8 mouse cellular contexts compared by ENCODE assay signal in genomic region chr11:70699722-70700556, GRCm38 (mm10). TPM values are rescaled to one million over a fixed set of nuclear protein-coding genes. Genes with fewer than 3 reads are reported as not detected.
DNase-seq lines count a peak whose midpoint lies in the region; ATAC-seq lines count a peak whose summit lies in the region.

TSS of gene Inca1 (minus strand) at chr11:70700155.
TSS of gene Kif1c (plus strand) at chr11:70700548.

- ATAC-seq in common myeloid progenitor, adult 5-6 weeks (replicated peaks; ENCODE audit: low read depth, poor library complexity, severe bottlenecking) = peak; percentile 98
- ATAC-seq in megakaryocyte progenitor cell, adult 5-6 weeks (replicated peaks; ENCODE audit: poor library complexity) = peak; percentile 98

- peak; percentile 97 for DNase-seq in ZHBTc4 (ENCODE audit: low read depth, low spot score)
- DNase-seq in gastrocnemius, adult 8-10 months (ENCODE audit: low spot score in 2 of 2) = peak; percentile 91 to 94
- peak; percentile 71 for DNase-seq in hindlimb bud, embryonic 11.5 days (ENCODE audit: extremely low spot score, low read depth, low spot score)
- peak; percentile 78 to 94 for DNase-seq in left cerebral cortex, adult 9 months (ENCODE audit: low spot score in 2 of 2)
- peak; percentile 95 for DNase-seq in right cerebral cortex, postnatal 14 days
- peak; percentile 95 for DNase-seq in urinary bladder, postnatal 36 days (ENCODE audit: low spot score in 2 of 2)

RNA-seq across cellular contexts. Expression of gene Inca1, which starts in this region (rescaled TPM):
- total RNA-seq in common myeloid progenitor, adult 5-6 weeks (2017) = not detected in 2 replicates
- 1 to 10 TPM; 4.1 to 5.6 (median 4.3) TPM for total RNA-seq in gastrocnemius, adult 8-10 months (2022)
- total RNA-seq in megakaryocyte progenitor cell, adult 5-6 weeks (2015) = 0.20 TPM in 1 of 2 replicates, not detected in the other
- total RNA-seq in megakaryocyte progenitor cell, adult 5-6 weeks (2017) = 0.50 TPM in 1 of 2 replicates, not detected in the other

RNA-seq across cellular contexts. Expression of gene Kif1c, which starts in this region (rescaled TPM):
- 4.7 and 8.6 TPM in 2 replicates for total RNA-seq in common myeloid progenitor, adult 5-6 weeks (2017)
- total RNA-seq in gastrocnemius, adult 8-10 months (2022) = 100 to 1,000 TPM; 605 to 698 (median 679) TPM
- total RNA-seq in megakaryocyte progenitor cell, adult 5-6 weeks (2015) = 1.6 and 2.0 TPM in 2 replicates
- total RNA-seq in megakaryocyte progenitor cell, adult 5-6 weeks (2017) = 4.6 and 5.9 TPM in 2 replicates

Comparison
In these comparisons a context has a peak if more than half of its experiments do, and no peak if none do; other contexts are left out.
1. Peak in every context shown above with its lines: DNase-seq and ATAC-seq.
2. RNA of gene Kif1c (total RNA-seq): 605 to 698 TPM in gastrocnemius, adult 8-10 months; 4.7 to 8.6 TPM in common myeloid progenitor, adult 5-6 weeks and 1.6 to 5.9 TPM in megakaryocyte progenitor cell, adult 5-6 weeks; every median in the first group is over 10 times any median in the second.